Mouse (Mus musculus) limb, embryonic 14.5 days (tissue): Measurements from ENCODE around the gene Catsper4. TPM values are rescaled to one million over a fixed set of nuclear protein-coding genes. Genes with fewer than 3 reads are reported as not detected.

ENCODE experiments used
- ATAC-seq: fragments of 200-750 bp; cut with Nextera tagmentation; 2 replicates; pipeline ENCODE4 v1.8.0; 2017; ENCODE audit warnings: low read depth, moderate number of reproducible peaks, moderate TSS enrichment; ENCODE audit not compliant: low FRiP score
- DNase-seq: peaks from one replicate; pipeline ENCODE4 v3.0.0-alpha.2; 2015; ENCODE audit warnings: low spot score
- H3K27ac ChIP-seq: fragments of 300-500 bp; sonication (generic); replicated peaks from 2 replicates; pipeline ENCODE4 v1.5.1; 2014; ENCODE audit warnings: low read depth, mild to moderate bottlenecking, low read length, moderate library complexity, mixed read lengths
- H3K27me3 ChIP-seq: fragments of 300-500 bp; sonication (generic); 2 replicates; pipeline ENCODE4 v1.6.1; 2014; ENCODE audit warnings: low read length, mixed read lengths; ENCODE audit not compliant: control insufficient read depth, insufficient read depth
- H3K36me3 ChIP-seq: fragments of 300-500 bp; sonication (generic); 2 replicates; pipeline ENCODE4 v1.6.1; 2014; ENCODE audit warnings: mild to moderate bottlenecking, low read length, moderate library complexity, mixed read lengths; ENCODE audit not compliant: control insufficient read depth, insufficient read depth
- H3K4me1 ChIP-seq: fragments of 300-500 bp; sonication (generic); 2 replicates; pipeline ENCODE4 v1.6.1; 2014; ENCODE audit warnings: antibody characterized with exemption, low read length, mixed read lengths; ENCODE audit not compliant: control insufficient read depth, insufficient read depth
- H3K4me2 ChIP-seq: fragments of 300-500 bp; sonication (generic); replicated peaks from 2 replicates; pipeline ENCODE4 v1.6.1; 2014; ENCODE audit warnings: low read depth, mild to moderate bottlenecking, low read length, moderate library complexity; ENCODE audit not compliant: severe bottlenecking
- H3K4me3 ChIP-seq: fragments of 300-500 bp; sonication (generic); replicated peaks from 2 replicates; pipeline ENCODE4 v1.5.1; 2014; ENCODE audit warnings: low read length
- H3K9ac ChIP-seq: fragments of 300-500 bp; sonication (generic); 2 replicates; pipeline ENCODE4 v1.6.1; 2014; ENCODE audit warnings: mild to moderate bottlenecking, low read depth, low read length, moderate library complexity; ENCODE audit not compliant: severe bottlenecking
- H3K9me3 ChIP-seq: fragments of 300-500 bp; sonication (generic); 2 replicates; pipeline ENCODE4 v1.6.1; 2016; ENCODE audit warnings: low read length; ENCODE audit not compliant: control insufficient read depth
- POLR2A ChIP-seq: fragments of 200-500 bp; IDR thresholded peaks from 2 replicates; pipeline ENCODE4 v1.8.0; 2012; ENCODE audit warnings: inconsistent platforms, mild to moderate bottlenecking, moderate library complexity, borderline replicate concordance; ENCODE audit not compliant: insufficient read depth, insufficient read length; ENCODE audit errors: extremely low read depth
- WGBS: fragments of 180-500 bp; shearing (Covaris S2); extraction: QIAGEN DNeasy Blood & Tissue Kit; methylation state at CpG from one replicate; pipeline ENCODE4 v1.1.7; 2014; 5-methylcytosine and 5-hydroxymethylcytosine counted together
- polyA plus RNA-seq, 2 experiments: library from polyadenylated mRNA; depleted of rRNA in 1 of 2; stranded (reverse) in 1 of 2; unstranded in 1 of 2; fragments of >200 nt; fragmentation: Nextera tagmentation in 1 of 2; extraction: Ambion mirVana in 1 of 2; gene quantifications; 2 replicates each; pipeline versions ENCODE4 v1.2.1 to v1.2.3; 2012 to 2014

Gene Catsper4
- polyA plus RNA-seq, 2 experiments: 0.16 TPM; not detected in 1

DNA sequence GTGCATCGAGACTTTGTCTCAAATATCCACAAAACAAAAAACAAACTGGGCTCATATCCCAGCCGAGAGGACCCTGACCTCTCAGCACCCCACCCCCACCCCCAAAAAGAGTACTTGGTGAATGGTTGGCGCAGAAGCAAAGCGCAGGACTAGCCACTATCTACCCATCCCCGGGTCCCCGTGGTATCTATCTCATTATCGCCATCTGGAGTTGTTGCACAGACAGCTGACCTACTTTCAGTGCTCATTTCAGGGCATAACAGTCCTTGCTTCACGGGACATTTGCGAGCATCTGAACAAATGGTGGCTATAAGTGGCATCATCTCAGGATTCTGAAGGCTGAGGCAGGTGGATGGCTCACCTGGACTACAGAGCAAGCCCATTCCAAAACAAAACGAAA, 11.5 kb upstream of the Catsper4 start:
- WGBS: 10% methylated on average over 10 of the region's 10 CpGs
- Histone ChIP-seq H3K27ac (no peak overlapping the region), H3K9ac (no peak overlapping the region), H3K27me3 (peaks cover 21% of the 10 kb centered on the region), H3K4me1 (0 out of 2 replicates have a peak, but pooled peaks cover 6% of the 10 kb centered on the region), H3K4me2 (peak overlapping the region; percentile 34), H3K9me3 (no peaks in the 10 kb centered on the region), H3K36me3 (no peaks in the 10 kb centered on the region), H3K4me3 (peak overlapping the region; percentile 27; the same call in 1 of the 2 replicates)
- TF ChIP-seq POLR2A: no peak
- DNase-seq (no peak), ATAC-seq (no peak)

DNA sequence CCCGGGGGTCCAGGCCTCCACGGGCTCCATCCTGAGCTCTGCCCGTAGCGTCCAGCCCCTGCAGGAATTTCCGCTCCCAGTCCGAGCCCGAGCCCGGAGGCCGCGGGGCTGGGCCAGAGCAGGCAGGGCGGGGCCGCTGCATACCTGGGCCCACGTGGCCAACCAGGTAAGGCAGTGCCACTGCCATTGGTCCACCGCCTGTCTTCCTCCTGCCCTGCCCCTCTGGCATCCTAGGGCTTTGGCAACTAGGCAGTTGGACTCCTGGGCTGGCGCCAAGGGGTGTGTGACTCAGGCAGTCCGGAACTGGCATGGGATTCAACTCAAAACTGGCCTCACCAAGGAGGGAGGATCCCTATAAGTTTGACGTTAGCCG, 11.1 kb upstream of the Catsper4 start, which contains the start of gene Cnksr1:
TSS of gene Cnksr1 (minus strand) at position 121 of the 373 bp plus-strand sequence.
- no peaks in the 10 kb centered on the region for H3K36me3 ChIP-seq
- no peak for DNase-seq
- H3K4me2 ChIP-seq: peak within 1 kb of the TSS; percentile 34
- no peak for TF ChIP-seq POLR2A
- peaks cover 21% of the 10 kb centered on the region for H3K27me3 ChIP-seq
- ATAC-seq: no peak
- H3K4me1 ChIP-seq: 0 out of 2 replicates have a peak, but pooled peaks cover 6% of the 10 kb centered on the region
- no peaks in the 10 kb centered on the region for H3K9me3 ChIP-seq
- WGBS: 2% methylated on average over 18 of the region's 18 CpGs
- peak within 1 kb of the TSS; percentile 44 for H3K9ac ChIP-seq
- no peak within 1 kb of the TSS for H3K27ac ChIP-seq
- peak within 1 kb of the TSS; percentile 27 for H3K4me3 ChIP-seq

DNA sequence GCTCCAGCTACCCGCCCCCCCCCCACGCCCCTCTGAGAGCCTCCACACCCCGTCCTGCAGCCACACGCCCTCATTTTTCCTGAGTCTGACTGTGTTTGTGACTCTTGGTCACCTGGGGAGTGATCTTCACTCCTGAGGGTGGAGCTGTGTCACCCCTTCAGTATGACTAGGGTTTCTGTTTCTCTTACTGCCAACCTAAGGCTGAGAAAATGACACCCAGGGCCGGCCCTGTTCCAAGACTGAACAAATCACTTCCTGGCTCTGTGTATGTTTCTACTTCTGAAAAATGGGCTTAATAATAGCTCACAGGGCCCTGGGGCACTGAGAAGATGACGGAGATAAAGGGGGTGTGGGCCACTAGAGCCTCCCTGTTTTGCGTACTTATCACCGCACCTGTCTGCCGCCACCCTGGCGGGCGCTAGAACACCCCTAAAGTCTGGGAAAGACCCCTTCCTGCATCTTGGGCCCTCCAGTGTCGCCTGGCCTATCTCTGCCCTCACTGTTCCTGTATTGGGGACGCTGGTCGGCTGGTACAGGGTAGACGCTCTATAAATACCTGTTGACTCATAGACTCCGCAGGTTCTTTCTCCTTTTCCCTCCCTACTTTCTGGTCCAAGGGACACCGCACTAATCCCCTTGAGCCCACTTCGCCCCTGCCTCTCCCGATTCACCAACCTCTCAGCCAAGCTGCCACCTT, 10.5 kb upstream of the Catsper4 start:
- no peaks in the 10 kb centered on the region for H3K36me3 ChIP-seq
- TF ChIP-seq POLR2A: no peak
- no peaks in the 10 kb centered on the region for H3K9me3 ChIP-seq
- ATAC-seq (no peak), DNase-seq (no peak)
- peaks cover 21% of the 10 kb centered on the region for H3K27me3 ChIP-seq
- H3K4me3 ChIP-seq: peak overlapping the region; percentile 27
- no peak overlapping the region for H3K27ac ChIP-seq
- H3K9ac ChIP-seq: peak overlapping the region; percentile 44
- H3K4me2 ChIP-seq: peak overlapping the region; percentile 34
- 26% methylated on average over 19 of the region's 19 CpGs for WGBS
- H3K4me1 ChIP-seq: 0 out of 2 replicates have a peak, but pooled peaks cover 6% of the 10 kb centered on the region

- TF ChIP-seq POLR2A: no peak
- H3K9me3 ChIP-seq: no peaks in the 10 kb centered on the region
- no peak overlapping the region for H3K9ac ChIP-seq
- 0 out of 2 replicates have a peak, but pooled peaks cover 6% of the 10 kb centered on the region for H3K4me1 ChIP-seq
- H3K4me2 ChIP-seq: no peak overlapping the region
- H3K27ac ChIP-seq: no peak overlapping the region
- ATAC-seq: no peak
- peaks cover 21% of the 10 kb centered on the region for H3K27me3 ChIP-seq
- H3K4me3 ChIP-seq: no peak overlapping the region
- WGBS: 83% methylated on average over 5 of the region's 5 CpGs
- no peaks in the 10 kb centered on the region for H3K36me3 ChIP-seq
- no peak for DNase-seq
Measured at GRCm38 (mm10) chr4:134234876-134235275, 7.7 kb upstream of the Catsper4 start.

- Histone ChIP-seq H3K27me3 (no peaks in the 10 kb centered on the region), H3K4me3 (no peak overlapping the region), H3K27ac (no peak overlapping the region), H3K9me3 (no peaks in the 10 kb centered on the region), H3K36me3 (no peaks in the 10 kb centered on the region), H3K9ac (no peak overlapping the region), H3K4me1 (no peaks in the 10 kb centered on the region), H3K4me2 (no peak overlapping the region)
- WGBS: 31% methylated on average over 8 of the region's 8 CpGs
- ATAC-seq (no peak), DNase-seq (no peak)
- no peak for TF ChIP-seq POLR2A
Measured at GRCm38 (mm10) chr4:134230431-134230830, 3.2 kb upstream of the Catsper4 start.
